Mouse (Mus musculus): ENCODE results near the gene Zbtb44. TPM values are rescaled to one million over a fixed set of nuclear protein-coding genes. Genes with fewer than 3 reads are reported as not detected.
A peak's percentile ranks its signal among the peaks of the same experiment; 100 is the strongest.
"Not testable (repeated sequence)": the region's sequence is repeated elsewhere in the genome, so short reads cannot be mapped to it uniquely, and the experiment has no call there.

Gene Zbtb44
- polyA plus RNA-seq, 1 experiment from 2014 or later, result 7.9 TPM

DNA sequence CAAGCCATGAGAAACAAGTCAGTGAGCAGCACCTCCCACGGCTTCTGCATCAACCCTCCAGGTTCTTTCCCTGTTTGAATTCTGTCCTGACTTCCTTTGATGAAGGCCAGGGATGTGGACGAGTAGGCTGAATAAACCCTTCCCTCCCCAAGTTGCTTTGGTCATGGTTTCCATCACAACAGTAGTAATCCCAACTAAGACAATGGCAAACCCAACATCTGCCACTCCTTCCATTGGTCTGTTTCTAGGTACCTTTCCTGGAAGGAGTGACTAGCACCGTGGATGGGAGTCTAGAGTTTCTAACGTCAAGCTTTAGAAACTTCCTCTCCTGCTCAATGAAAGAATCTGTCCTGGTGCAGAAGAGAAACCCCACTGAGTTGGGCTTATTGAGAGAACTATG is 12.8 kb upstream of the Zbtb44 start:
- WGBS, result 70% methylated on average over 4 of the region's 4 CpGs
- no peak for ATAC-seq
- no peaks in the 10 kb centered on the region for H3K27me3 ChIP-seq (replicated peaks)

GRCm38 (mm10) chr9:31018158-31018557 is 12.3 kb upstream of the Zbtb44 start:
- no peak overlapping the region for H3K9ac ChIP-seq
- H3K4me2 ChIP-seq (replicated peaks), result no peak overlapping the region
- no peak overlapping the region for H3K27ac ChIP-seq
- no peaks in the 10 kb centered on the region for H3K4me1 ChIP-seq (replicated peaks)
- no peaks in the 10 kb centered on the region for H3K9me3 ChIP-seq
- no peak overlapping the region for H3K4me3 ChIP-seq (replicated peaks)
- 82% methylated on average over 3 of the region's 3 CpGs for WGBS
- no peaks in the 10 kb centered on the region for H3K36me3 ChIP-seq
- ATAC-seq, result no peak
- no peaks in the 10 kb centered on the region for H3K27me3 ChIP-seq (replicated peaks)

More for the DNA sequence above, 12.8 kb upstream of the Zbtb44 start:
- no peak overlapping the region for H3K27ac ChIP-seq
- no peak overlapping the region for H3K9ac ChIP-seq
- no peaks in the 10 kb centered on the region for H3K9me3 ChIP-seq
- H3K4me3 ChIP-seq (replicated peaks), result no peak overlapping the region
- H3K36me3 ChIP-seq, result no peaks in the 10 kb centered on the region
- no peaks in the 10 kb centered on the region for H3K4me1 ChIP-seq (replicated peaks)
- H3K4me2 ChIP-seq (replicated peaks), result no peak overlapping the region

DNA sequence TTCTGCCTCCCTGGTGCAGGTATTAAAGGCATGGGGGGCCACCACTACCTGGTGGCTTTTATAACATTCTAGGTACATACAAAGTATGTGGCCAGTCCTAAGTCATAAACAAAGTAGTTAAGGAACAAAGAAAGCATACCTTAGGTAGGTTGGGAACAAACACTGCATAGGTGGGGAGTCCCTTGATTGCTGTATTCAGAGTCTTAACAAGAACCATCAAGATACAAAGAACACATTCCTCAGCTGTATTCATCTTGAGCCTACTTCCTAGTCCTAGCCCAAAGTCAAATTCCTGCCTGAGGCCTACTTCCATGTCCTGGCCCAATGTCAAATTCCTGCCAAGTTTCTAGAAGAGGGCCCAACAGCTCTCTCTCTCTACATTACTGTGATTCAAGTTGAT is 11.7 kb upstream of the Zbtb44 start:
- Histone ChIP-seq H3K27me3 (replicated peaks) (no peaks in the 10 kb centered on the region), H3K36me3 (no peaks in the 10 kb centered on the region), H3K27ac (no peak overlapping the region), H3K4me1 (replicated peaks) (no peaks in the 10 kb centered on the region), H3K4me2 (replicated peaks) (no peak overlapping the region), H3K9me3 (no peaks in the 10 kb centered on the region), H3K9ac (no peak overlapping the region), H3K4me3 (replicated peaks) (no peak overlapping the region)
- ATAC-seq, result no peak

- no peaks in the 10 kb centered on the region for H3K9me3 ChIP-seq
Measured at GRCm38 (mm10) chr9:31028251-31028650, 2.2 kb upstream of the Zbtb44 start.

DNA sequence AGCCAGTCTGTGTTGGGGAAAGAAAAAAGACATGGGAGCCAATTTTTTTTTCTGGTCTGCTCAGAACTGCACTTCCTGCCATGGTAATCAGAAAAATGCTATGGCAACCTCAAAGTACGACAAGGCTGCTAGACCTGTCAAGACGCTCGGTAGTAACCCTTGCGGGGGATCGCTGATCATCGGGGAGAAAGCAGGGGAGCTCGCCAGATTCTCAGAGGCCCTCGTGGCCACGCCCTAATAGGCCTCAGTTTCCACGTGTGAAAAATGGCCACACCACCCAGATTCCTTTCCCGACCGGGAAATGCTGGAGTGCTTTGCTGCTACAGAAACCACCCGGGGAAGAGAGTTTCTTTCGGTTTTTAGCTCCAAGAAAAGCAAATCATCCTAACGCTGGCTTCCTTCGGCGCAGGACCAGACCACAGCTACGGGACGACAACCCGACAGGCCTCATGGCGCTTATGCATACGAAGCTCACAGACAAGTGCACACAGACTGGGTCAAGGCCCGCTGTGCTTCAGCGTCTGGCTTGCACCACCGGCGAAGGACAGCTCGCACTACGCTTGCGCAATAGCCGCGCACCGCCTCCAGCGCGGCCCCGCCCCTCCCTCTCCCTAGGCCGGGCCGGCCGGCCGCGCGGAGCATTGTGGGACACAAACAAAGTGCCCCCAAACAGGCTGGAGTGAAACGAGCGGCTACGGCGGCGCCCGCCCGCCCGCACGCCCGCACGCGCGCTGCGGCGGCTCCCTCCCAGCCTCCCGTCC is 513 bp upstream of the Zbtb44 start:
- Histone ChIP-seq H3K36me3 (no peaks in the 10 kb centered on the region), H3K4me3 (replicated peaks) (peak overlapping the region; percentile 91), H3K27ac (peak overlapping the region; percentile 98), H3K9ac (peak overlapping the region; percentile 95), H3K4me2 (replicated peaks) (peak overlapping the region; percentile 86), H3K4me1 (replicated peaks) (peaks cover 4% of the 10 kb centered on the region), H3K27me3 (replicated peaks) (no peaks in the 10 kb centered on the region), H3K9me3 (no peaks in the 10 kb centered on the region)
- under 1% methylated on average over 57 of the region's 57 CpGs for WGBS
- peak; percentile 96 for ATAC-seq

More at GRCm38 (mm10) chr9:31028251-31028650, 2.2 kb upstream of the Zbtb44 start:
- Histone ChIP-seq H3K9ac (no peak overlapping the region), H3K36me3 (no peaks in the 10 kb centered on the region), H3K27ac (no peak overlapping the region), H3K27me3 (replicated peaks) (no peaks in the 10 kb centered on the region), H3K4me1 (replicated peaks) (peaks cover 4% of the 10 kb centered on the region), H3K4me3 (replicated peaks) (no peak overlapping the region), H3K4me2 (replicated peaks) (no peak overlapping the region)
- 86% methylated on average over 4 of the region's 4 CpGs for WGBS
- no peak for ATAC-seq

DNA sequence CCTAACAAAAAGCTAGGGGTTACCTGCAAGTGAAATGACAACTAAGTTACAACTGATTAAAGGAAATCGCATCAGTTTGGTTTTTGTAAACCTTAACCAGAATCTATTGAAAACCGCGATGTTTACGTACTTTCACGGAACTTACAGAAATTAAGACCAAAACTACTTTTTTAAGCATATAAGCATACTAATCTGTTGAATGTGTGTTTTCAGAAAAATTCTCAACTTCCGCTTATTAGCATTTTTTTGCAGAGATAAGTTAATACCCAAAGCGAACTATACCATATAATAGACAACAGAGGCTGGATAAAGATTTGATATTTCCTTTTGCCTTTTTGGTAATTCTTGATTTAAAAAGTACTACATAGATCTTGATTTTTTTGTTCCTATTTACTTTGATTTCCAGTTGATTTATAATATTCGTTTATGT is 985 bp downstream of the Zbtb44 start:
- peak overlapping the region; percentile 98; the same call in 1 of the 2 replicates for H3K27ac ChIP-seq
- 12% methylated on average over 8 of the region's 8 CpGs for WGBS

DNA sequence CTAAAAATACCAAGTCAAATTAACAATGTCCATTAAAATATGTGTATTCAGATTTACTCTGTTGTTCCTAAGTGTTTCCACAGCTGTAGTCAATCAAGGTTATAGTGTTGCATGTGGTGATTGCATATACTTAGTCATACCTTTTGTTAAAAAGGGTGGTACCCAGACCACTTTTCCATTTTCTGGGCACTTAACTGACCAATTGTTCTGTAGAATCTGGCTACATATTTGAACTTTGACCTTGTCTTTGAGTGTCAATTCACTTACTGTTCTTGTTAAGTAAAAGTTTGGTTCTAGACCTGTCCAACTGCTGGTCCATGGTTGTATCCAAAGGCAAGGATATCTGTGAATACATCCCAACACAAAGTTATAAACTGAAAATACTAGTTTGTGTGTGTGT is 2.1 kb downstream of the Zbtb44 start:
- no peak for ATAC-seq
- H3K4me1 ChIP-seq (replicated peaks), result peaks cover 4% of the 10 kb centered on the region
- no peaks in the 10 kb centered on the region for H3K36me3 ChIP-seq
- peak overlapping the region; percentile 36; the same call in 1 of the 2 replicates for H3K4me2 ChIP-seq (replicated peaks)
- no peak overlapping the region for H3K9ac ChIP-seq
- H3K4me3 ChIP-seq (replicated peaks), result no peak overlapping the region
- H3K9me3 ChIP-seq, result no peaks in the 10 kb centered on the region
- no peak overlapping the region for H3K27ac ChIP-seq
- no peaks in the 10 kb centered on the region for H3K27me3 ChIP-seq (replicated peaks)

More for the DNA sequence above, 985 bp downstream of the Zbtb44 start:
- Histone ChIP-seq H3K4me3 (replicated peaks) (peak overlapping the region; percentile 91), H3K4me2 (replicated peaks) (peak overlapping the region; percentile 86), H3K9me3 (no peaks in the 10 kb centered on the region), H3K27me3 (replicated peaks) (no peaks in the 10 kb centered on the region), H3K4me1 (replicated peaks) (peaks cover 4% of the 10 kb centered on the region), H3K9ac (peak overlapping the region; percentile 95), H3K36me3 (no peaks in the 10 kb centered on the region)
- no peak for ATAC-seq

GRCm38 (mm10) chr9:31050208-31050607 is 19.8 kb downstream of the Zbtb44 start:
- Histone ChIP-seq H3K4me1 (replicated peaks) (no peaks in the 10 kb centered on the region), H3K36me3 (no peaks in the 10 kb centered on the region), H3K27ac (no peak overlapping the region), H3K9ac (no peak overlapping the region), H3K27me3 (replicated peaks) (no peaks in the 10 kb centered on the region), H3K9me3 (no peaks in the 10 kb centered on the region), H3K4me2 (replicated peaks) (no peak overlapping the region), H3K4me3 (replicated peaks) (no peak overlapping the region)
- WGBS, result 94% methylated on average over 5 of the region's 5 CpGs
- no peak for ATAC-seq

GRCm38 (mm10) chr9:31051509-31051908 is 21.1 kb downstream of the Zbtb44 start:
- not testable (repeated sequence) for H3K9ac ChIP-seq; H3K4me3 ChIP-seq (replicated peaks); ATAC-seq; H3K36me3 ChIP-seq; H3K9me3 ChIP-seq; H3K4me2 ChIP-seq (replicated peaks); H3K27me3 ChIP-seq (replicated peaks); H3K27ac ChIP-seq; H3K4me1 ChIP-seq (replicated peaks)
- 92% methylated on average over 6 of the region's 6 CpGs for WGBS

GRCm38 (mm10) chr9:31058723-31059122 is 28.3 kb downstream of the Zbtb44 start:
- H3K27ac ChIP-seq, result no peak overlapping the region
- ATAC-seq, result no peak
- peaks cover 5% of the 10 kb centered on the region; the same call in 1 of the 2 replicates for H3K36me3 ChIP-seq
- H3K4me3 ChIP-seq (replicated peaks), result no peak overlapping the region
- no peaks in the 10 kb centered on the region for H3K4me1 ChIP-seq (replicated peaks)
- no peak overlapping the region for H3K4me2 ChIP-seq (replicated peaks)
- H3K9me3 ChIP-seq, result no peaks in the 10 kb centered on the region
- no peaks in the 10 kb centered on the region for H3K27me3 ChIP-seq (replicated peaks)
- 49% methylated on average over 2 of the region's 2 CpGs for WGBS
- no peak overlapping the region for H3K9ac ChIP-seq

GRCm38 (mm10) chr9:31070706-31071105 is 40.3 kb downstream of the Zbtb44 start:
- WGBS, result 98% methylated on average over 8 of the region's 8 CpGs
- Histone ChIP-seq H3K27me3 (replicated peaks) (no peaks in the 10 kb centered on the region), H3K4me1 (replicated peaks) (no peaks in the 10 kb centered on the region), H3K4me3 (replicated peaks) (no peak overlapping the region), H3K27ac (no peak overlapping the region), H3K9ac (no peak overlapping the region), H3K9me3 (no peaks in the 10 kb centered on the region), H3K36me3 (0 out of 2 replicates have a peak, but pooled peaks cover 8% of the 10 kb centered on the region), H3K4me2 (replicated peaks) (no peak overlapping the region)
- no peak for ATAC-seq

GRCm38 (mm10) chr9:31072256-31072655 is 41.8 kb downstream of the Zbtb44 start:
- Histone ChIP-seq H3K4me1 (replicated peaks) (no peaks in the 10 kb centered on the region), H3K9me3 (no peaks in the 10 kb centered on the region), H3K27me3 (replicated peaks) (no peaks in the 10 kb centered on the region), H3K9ac (no peak overlapping the region), H3K36me3 (0 out of 2 replicates have a peak, but pooled peaks cover 2% of the 10 kb centered on the region), H3K4me2 (replicated peaks) (no peak overlapping the region), H3K27ac (no peak overlapping the region), H3K4me3 (replicated peaks) (no peak overlapping the region)
- WGBS, result 83% methylated on average over 5 of the region's 5 CpGs
- ATAC-seq, result no peak

GRCm38 (mm10) chr9:31073797-31074196 is 43.4 kb downstream of the Zbtb44 start:
- no peak overlapping the region for H3K4me3 ChIP-seq (replicated peaks)
- no peaks in the 10 kb centered on the region for H3K9me3 ChIP-seq
- H3K36me3 ChIP-seq, result 0 out of 2 replicates have a peak, but pooled peaks cover under 1% of the 10 kb centered on the region
- H3K4me1 ChIP-seq (replicated peaks), result no peaks in the 10 kb centered on the region
- no peak overlapping the region for H3K9ac ChIP-seq
- H3K4me2 ChIP-seq (replicated peaks), result no peak overlapping the region
- H3K27ac ChIP-seq, result no peak overlapping the region
- no peaks in the 10 kb centered on the region for H3K27me3 ChIP-seq (replicated peaks)
- 77% methylated on average over 7 of the region's 7 CpGs for WGBS
- ATAC-seq, result no peak
